Comparison of ENCODE assay signal across 8 mouse cellular contexts in the genomic region with DNA sequence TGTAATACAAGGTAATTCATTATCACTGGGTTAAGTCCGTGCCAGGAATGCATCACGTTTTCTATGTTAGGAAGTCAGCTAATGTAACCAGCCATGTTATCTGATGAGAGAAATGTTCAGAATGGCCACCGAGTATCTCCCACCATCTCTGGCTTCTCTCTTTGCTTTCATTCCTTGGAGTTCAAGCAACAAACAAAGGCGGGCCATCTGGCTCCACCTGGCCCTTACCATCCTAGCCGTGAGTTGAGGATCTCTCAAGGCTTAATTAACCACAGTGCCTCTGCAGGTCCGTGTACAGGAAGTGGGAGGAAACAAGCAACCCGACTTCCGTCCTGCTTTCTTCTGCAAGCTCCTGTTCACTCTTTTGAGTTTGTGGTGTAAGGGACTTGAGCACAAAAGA. TPM values are rescaled to one million over a fixed set of nuclear protein-coding genes. Genes with fewer than 3 reads are reported as not detected.
DNase-seq lines count a peak whose midpoint lies in the region; ATAC-seq and TF ChIP-seq lines count a peak whose summit lies in the region.

No protein-coding gene starts in this region.

- H3K9me3 ChIP-seq in lung, embryonic 14.5 days (ENCODE audit: low read depth, low read length): no peaks in the 10 kb centered on the region
- no peaks in the 10 kb centered on the region for H3K9me3 ChIP-seq in intestine, postnatal 0 days (ENCODE audit: control insufficient read depth)

- 40% methylated on average over 8 of the region's 8 CpGs for WGBS in lung, embryonic 14.5 days
- WGBS in intestine, postnatal 0 days: 27% methylated on average over 8 of the region's 8 CpGs

- H3K4me3 ChIP-seq in lung, embryonic 14.5 days (ENCODE audit: low read depth, low read length): no peak overlapping the region
- H3K4me3 ChIP-seq in intestine, postnatal 0 days (ENCODE audit: low read depth, low read length): no peak overlapping the region

- H3K4me1 ChIP-seq in lung, embryonic 14.5 days (ENCODE audit: insufficient read depth): 0 out of 2 replicates have a peak, but pooled peaks cover 4% of the 10 kb centered on the region
- H3K4me1 ChIP-seq in intestine, postnatal 0 days (replicated peaks; ENCODE audit: control insufficient read depth, insufficient read depth, low read length): 0 out of 2 replicates have a peak, but pooled peaks cover 5% of the 10 kb centered on the region

- TF ChIP-seq CTCF in lung, embryonic 14.5 days (IDR thresholded peaks at IDR 0.05; ENCODE audit: low read depth): no peak
- no peak for TF ChIP-seq CTCF in intestine, postnatal 0 days (IDR thresholded peaks at IDR 0.05; ENCODE audit: low read depth)

- no peaks in the 10 kb centered on the region; the same call in 1 of the 2 replicates for H3K27me3 ChIP-seq in lung, embryonic 14.5 days (ENCODE audit: insufficient read depth, low read length)
- H3K27me3 ChIP-seq in intestine, postnatal 0 days (replicated peaks; ENCODE audit: control insufficient read depth, insufficient read depth, low read length): no peaks in the 10 kb centered on the region

- H3K36me3 ChIP-seq in lung, embryonic 14.5 days (ENCODE audit: insufficient read depth): no peaks in the 10 kb centered on the region
- no peaks in the 10 kb centered on the region for H3K36me3 ChIP-seq in intestine, postnatal 0 days (ENCODE audit: control insufficient read depth, insufficient read depth)

- no peak for ATAC-seq in lung, embryonic 14.5 days (ENCODE audit: insufficient read depth)
- ATAC-seq in intestine, postnatal 0 days: no peak

- no peak overlapping the region for H3K9ac ChIP-seq in lung, embryonic 14.5 days
- no peak overlapping the region for H3K9ac ChIP-seq in intestine, postnatal 0 days (ENCODE audit: low read depth, low read length)

- peak overlapping the region; percentile 97 for H3K4me2 ChIP-seq in lung, embryonic 14.5 days
- no peak overlapping the region for H3K4me2 ChIP-seq in intestine, postnatal 0 days (replicated peaks; ENCODE audit: low read depth)

- no peak for DNase-seq in lung, embryonic 14.5 days
- DNase-seq in lung, postnatal 10 days: no peak
- DNase-seq in c-Kit-negative CD71-positive TER-119-positive erythroid progenitor cells, embryonic 14.5 days (ENCODE audit: low read depth, low spot score): peak; percentile 43
- peak; percentile 71 for DNase-seq in thymus, postnatal 0 days (ENCODE audit: low spot score)
- DNase-seq in cerebellum, postnatal 10 days: no peak
- DNase-seq in right cerebral cortex, adult 18-20 months: no peak
- DNase-seq in urinary bladder, adult 2 months (ENCODE audit: low spot score): no peak

- H3K27ac ChIP-seq in lung, embryonic 14.5 days (ENCODE audit: low read depth): no peak overlapping the region; the same call in 1 of the 2 replicates
- H3K27ac ChIP-seq in intestine, postnatal 0 days (ENCODE audit: low read depth, low read length): peak overlapping the region; percentile 65

RNA-seq across cellular contexts. Expression of a gene that starts 21.8 kb away (rescaled TPM):
- polyA plus RNA-seq in lung, embryonic 14.5 days (2014; fragmentation: Nextera tagmentation; extraction: Ambion mirVana): 5.3 and 6.9 TPM in 2 replicates
- polyA plus RNA-seq in intestine, postnatal 0 days (2015; fragmentation: Nextera tagmentation; extraction: Ambion mirVana): 9.9 and 10.5 TPM in 2 replicates
- polyA plus RNA-seq in thymus, postnatal 0 days (2015; fragmentation: Nextera tagmentation; extraction: Ambion mirVana): 6.0 and 7.3 TPM in 2 replicates
- polyA plus RNA-seq in urinary bladder, adult 2 months (2012; rRNA removed): 4.4 and 4.5 TPM in 2 replicates

RNA-seq across cellular contexts. Expression of a gene that starts 48.0 kb away (rescaled TPM):
- 0.22 TPM in 1 of 2 replicates, not detected in the other for polyA plus RNA-seq in lung, embryonic 14.5 days (2014; fragmentation: Nextera tagmentation; extraction: Ambion mirVana)
- polyA plus RNA-seq in intestine, postnatal 0 days (2015; fragmentation: Nextera tagmentation; extraction: Ambion mirVana): 0.43 TPM in 2 replicates
- polyA plus RNA-seq in thymus, postnatal 0 days (2015; fragmentation: Nextera tagmentation; extraction: Ambion mirVana): 0.61 and 0.77 TPM in 2 replicates
- 1.5 and 4.2 TPM in 2 replicates for polyA plus RNA-seq in urinary bladder, adult 2 months (2012; rRNA removed)

Comparison
In these comparisons a context has a peak if more than half of its experiments do, and no peak if none do; other contexts are left out.
1. DNase-seq: peak in c-Kit-negative CD71-positive TER-119-positive erythroid progenitor cells, embryonic 14.5 days (single experiment) and thymus, postnatal 0 days (single experiment); none in lung, embryonic 14.5 days (single experiment), lung, postnatal 10 days (single experiment), cerebellum, postnatal 10 days (0 of 2), right cerebral cortex, adult 18-20 months (single experiment) and urinary bladder, adult 2 months (single experiment).